Mouse (Mus musculus): ENCODE measurements at regions not wholly inside any gene's neighbourhood (a gene's known extent, or its start where the extent isn't known, plus 50 kb on each side); places are given as distances from the start of the nearest gene placed in this dataset.
"Not testable (repeated sequence)": the region's sequence is repeated elsewhere in the genome, so short reads cannot be mapped to it uniquely, and the experiment has no call there.

GRCm38 (mm10) chr13:52129466-52129865, 283.0 kb downstream of the Gadd45g start:
- Histone ChIP-seq H3K79me2 (ENCODE audit: control insufficient read depth, insufficient read depth) (no peaks in the 10 kb centered on the region), H3K27me3 (ENCODE audit: control insufficient read depth, insufficient read depth, insufficient read length) (no peaks in the 10 kb centered on the region), H3K4me3 (ENCODE audit: insufficient read depth, poor library complexity, severe bottlenecking) (no peak overlapping the region), H3ac (ENCODE audit: control insufficient read depth, insufficient read length, low read depth) (no peak overlapping the region), H3K79me3 (ENCODE audit: low read depth) (no peaks in the 10 kb centered on the region), H3K36me3 (ENCODE audit: control insufficient read depth, insufficient read depth) (no peaks in the 10 kb centered on the region)
- TF ChIP-seq FOSL1 (IDR thresholded peaks at IDR 0.05; ENCODE audit: insufficient read depth, low read length, poor library complexity, severe bottlenecking) (no peak), USF1 (IDR thresholded peaks at IDR 0.05; ENCODE audit: low read depth) (no peak), MYOD1 (IDR thresholded peaks at IDR 0.05; ENCODE audit: control insufficient read depth, insufficient read length, low read depth) (no peak), CEBPB (IDR thresholded peaks at IDR 0.05; ENCODE audit: low read depth) (no peak), CTCF (IDR thresholded peaks at IDR 0.05; ENCODE audit: control insufficient read depth, insufficient read depth, insufficient read length) (no peak), MAX (IDR thresholded peaks at IDR 0.05) (no peak), MYOG (IDR thresholded peaks at IDR 0.05; ENCODE audit: control insufficient read depth, extremely low read depth, insufficient read length) (no peak)

GRCm38 (mm10) chr13:52133202-52133601, 286.7 kb downstream of the Gadd45g start:
- Histone ChIP-seq H3ac (ENCODE audit: control insufficient read depth, insufficient read length, low read depth) (no peak overlapping the region), H3K27me3 (ENCODE audit: control insufficient read depth, insufficient read depth, insufficient read length) (no peaks in the 10 kb centered on the region), H3K79me3 (ENCODE audit: low read depth) (no peaks in the 10 kb centered on the region), H3K36me3 (ENCODE audit: control insufficient read depth, insufficient read depth) (no peaks in the 10 kb centered on the region), H3K79me2 (ENCODE audit: control insufficient read depth, insufficient read depth) (no peaks in the 10 kb centered on the region), H3K4me3 (ENCODE audit: insufficient read depth, poor library complexity, severe bottlenecking) (no peak overlapping the region)
- TF ChIP-seq CTCF (IDR thresholded peaks at IDR 0.05; ENCODE audit: control insufficient read depth, insufficient read depth, insufficient read length): no peak
- TF ChIP-seq MAX (IDR thresholded peaks at IDR 0.05): no peak
- TF ChIP-seq CEBPB (IDR thresholded peaks at IDR 0.05; ENCODE audit: low read depth): no peak
- no peak for TF ChIP-seq MYOG (IDR thresholded peaks at IDR 0.05; ENCODE audit: control insufficient read depth, extremely low read depth, insufficient read length)
- TF ChIP-seq FOSL1 (IDR thresholded peaks at IDR 0.05; ENCODE audit: insufficient read depth, low read length, poor library complexity, severe bottlenecking): no peak
- no peak for TF ChIP-seq USF1 (IDR thresholded peaks at IDR 0.05; ENCODE audit: low read depth)
- TF ChIP-seq MYOD1 (IDR thresholded peaks at IDR 0.05; ENCODE audit: control insufficient read depth, insufficient read length, low read depth): no peak

DNA sequence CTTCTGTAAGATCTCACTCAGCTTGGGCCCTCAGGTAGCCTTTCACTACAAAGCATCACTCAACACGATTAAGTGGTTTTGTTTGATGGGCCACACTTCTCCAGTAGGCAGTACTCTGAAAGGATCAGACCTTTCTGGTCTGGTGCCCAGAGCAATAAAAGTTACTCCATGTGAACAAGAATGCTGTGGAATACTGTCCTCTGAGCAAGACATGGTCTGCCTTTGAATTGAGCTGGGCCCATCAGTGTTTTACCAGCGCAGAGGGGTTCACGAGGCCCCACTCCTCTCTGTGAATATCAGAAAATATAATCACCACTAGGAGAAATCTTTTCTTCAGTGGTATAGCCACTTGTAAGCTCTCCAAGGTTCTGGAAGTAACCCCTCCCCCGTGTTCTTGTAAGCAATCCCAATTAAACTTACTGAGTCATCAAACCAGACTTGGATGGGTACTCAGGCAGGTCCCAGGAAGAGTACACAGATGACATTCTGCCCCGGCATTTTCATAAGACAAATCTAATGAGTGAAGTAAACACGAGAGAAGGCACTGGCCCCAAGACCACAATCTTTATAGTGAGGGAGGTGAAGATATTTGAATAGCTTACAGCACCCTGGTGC, 292.0 kb downstream of the Gadd45g start:
- no peaks in the 10 kb centered on the region for H3K79me3 ChIP-seq (ENCODE audit: low read depth)
- TF ChIP-seq MYOG (IDR thresholded peaks at IDR 0.05; ENCODE audit: control insufficient read depth, extremely low read depth, insufficient read length) (no peak), USF1 (IDR thresholded peaks at IDR 0.05; ENCODE audit: low read depth) (no peak), MYOD1 (IDR thresholded peaks at IDR 0.05; ENCODE audit: control insufficient read depth, insufficient read length, low read depth) (no peak), CEBPB (IDR thresholded peaks at IDR 0.05; ENCODE audit: low read depth) (no peak), FOSL1 (IDR thresholded peaks at IDR 0.05; ENCODE audit: insufficient read depth, low read length, poor library complexity, severe bottlenecking) (no peak), MAX (IDR thresholded peaks at IDR 0.05) (no peak), CTCF (IDR thresholded peaks at IDR 0.05; ENCODE audit: control insufficient read depth, insufficient read depth, insufficient read length) (no peak)
- H3K36me3 ChIP-seq (ENCODE audit: control insufficient read depth, insufficient read depth): no peaks in the 10 kb centered on the region
- H3K79me2 ChIP-seq (ENCODE audit: control insufficient read depth, insufficient read depth): no peaks in the 10 kb centered on the region
- no peak overlapping the region for H3K4me3 ChIP-seq (ENCODE audit: insufficient read depth, poor library complexity, severe bottlenecking)
- no peaks in the 10 kb centered on the region for H3K27me3 ChIP-seq (ENCODE audit: control insufficient read depth, insufficient read depth, insufficient read length)
- H3ac ChIP-seq (ENCODE audit: control insufficient read depth, insufficient read length, low read depth): no peak overlapping the region

DNA sequence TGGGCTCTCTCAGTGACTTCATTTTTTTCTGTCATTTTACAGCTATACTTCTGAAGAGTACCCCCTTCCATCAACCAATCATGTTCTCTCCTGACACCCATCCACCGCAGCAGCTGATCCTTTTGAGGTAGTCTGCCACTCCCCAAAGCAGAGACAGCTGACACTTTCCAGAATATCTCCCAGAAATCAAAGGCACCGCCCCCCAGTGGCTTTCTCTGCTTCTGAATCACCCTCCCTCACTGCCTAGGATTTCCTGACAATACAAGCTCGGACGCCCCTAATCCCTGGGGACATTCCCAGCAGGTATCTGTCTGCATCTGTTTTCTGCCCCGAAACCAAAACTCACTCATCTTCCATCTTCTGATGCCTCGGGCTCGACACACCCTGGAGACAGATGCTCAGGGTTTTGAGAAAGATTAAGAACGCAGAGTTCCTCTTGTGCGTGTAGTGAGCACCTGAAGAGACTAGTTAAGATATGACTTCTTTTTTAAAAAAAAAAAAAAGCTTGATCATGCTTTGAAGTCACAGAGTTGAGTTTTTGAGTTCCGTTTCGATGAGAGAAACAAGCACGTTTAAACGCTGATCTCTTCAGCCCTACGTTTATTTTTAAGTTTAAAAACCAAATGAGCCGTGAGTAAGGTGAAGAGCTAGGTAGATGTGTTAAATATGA, 292.8 kb downstream of the Gadd45g start:
- Histone ChIP-seq H3K79me3 (ENCODE audit: low read depth) (no peaks in the 10 kb centered on the region), H3K36me3 (ENCODE audit: control insufficient read depth, insufficient read depth) (no peaks in the 10 kb centered on the region), H3K4me3 (ENCODE audit: insufficient read depth, poor library complexity, severe bottlenecking) (no peak overlapping the region), H3K27me3 (ENCODE audit: control insufficient read depth, insufficient read depth, insufficient read length) (no peaks in the 10 kb centered on the region), H3K79me2 (ENCODE audit: control insufficient read depth, insufficient read depth) (no peaks in the 10 kb centered on the region), H3ac (ENCODE audit: control insufficient read depth, insufficient read length, low read depth) (no peak overlapping the region)
- TF ChIP-seq MAX (IDR thresholded peaks at IDR 0.05) (no peak), MYOG (IDR thresholded peaks at IDR 0.05; ENCODE audit: control insufficient read depth, extremely low read depth, insufficient read length) (no peak), CEBPB (IDR thresholded peaks at IDR 0.05; ENCODE audit: low read depth) (no peak), MYOD1 (IDR thresholded peaks at IDR 0.05; ENCODE audit: control insufficient read depth, insufficient read length, low read depth) (no peak), USF1 (IDR thresholded peaks at IDR 0.05; ENCODE audit: low read depth) (no peak), FOSL1 (IDR thresholded peaks at IDR 0.05; ENCODE audit: insufficient read depth, low read length, poor library complexity, severe bottlenecking) (no peak), CTCF (IDR thresholded peaks at IDR 0.05; ENCODE audit: control insufficient read depth, insufficient read depth, insufficient read length) (no peak)

DNA sequence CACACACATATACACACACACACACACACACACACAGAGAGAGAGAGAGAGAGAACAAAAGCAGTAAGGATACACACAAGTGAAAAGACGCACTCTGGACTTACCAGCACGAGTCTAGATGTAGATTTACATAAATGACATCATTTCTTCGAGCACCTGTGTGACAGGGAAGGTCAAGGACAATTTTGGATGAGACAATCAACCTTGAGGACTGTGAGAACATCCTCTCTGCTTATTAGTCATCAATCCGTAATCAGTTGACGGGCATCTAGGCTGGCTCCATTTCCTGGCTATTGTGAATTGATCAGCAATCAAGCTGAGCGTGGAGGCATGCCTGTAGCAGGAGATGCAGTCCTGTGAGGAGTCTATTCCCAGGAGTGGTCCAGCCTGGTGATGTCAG, 293.7 kb downstream of the Gadd45g start:
- no peaks in the 10 kb centered on the region for H3K79me2 ChIP-seq (ENCODE audit: control insufficient read depth, insufficient read depth)
- H3K79me3 ChIP-seq (ENCODE audit: low read depth): no peaks in the 10 kb centered on the region
- no peak overlapping the region for H3K4me3 ChIP-seq (ENCODE audit: insufficient read depth, poor library complexity, severe bottlenecking)
- H3K36me3 ChIP-seq (ENCODE audit: control insufficient read depth, insufficient read depth): no peaks in the 10 kb centered on the region
- H3ac ChIP-seq (ENCODE audit: control insufficient read depth, insufficient read length, low read depth): no peak overlapping the region
- no peaks in the 10 kb centered on the region for H3K27me3 ChIP-seq (ENCODE audit: control insufficient read depth, insufficient read depth, insufficient read length)
- TF ChIP-seq MYOD1 (IDR thresholded peaks at IDR 0.05; ENCODE audit: control insufficient read depth, insufficient read length, low read depth) (no peak), CTCF (IDR thresholded peaks at IDR 0.05; ENCODE audit: control insufficient read depth, insufficient read depth, insufficient read length) (no peak), CEBPB (IDR thresholded peaks at IDR 0.05; ENCODE audit: low read depth) (no peak), MAX (IDR thresholded peaks at IDR 0.05) (no peak), FOSL1 (IDR thresholded peaks at IDR 0.05; ENCODE audit: insufficient read depth, low read length, poor library complexity, severe bottlenecking) (no peak), MYOG (IDR thresholded peaks at IDR 0.05; ENCODE audit: control insufficient read depth, extremely low read depth, insufficient read length) (no peak), USF1 (IDR thresholded peaks at IDR 0.05; ENCODE audit: low read depth) (no peak)

DNA sequence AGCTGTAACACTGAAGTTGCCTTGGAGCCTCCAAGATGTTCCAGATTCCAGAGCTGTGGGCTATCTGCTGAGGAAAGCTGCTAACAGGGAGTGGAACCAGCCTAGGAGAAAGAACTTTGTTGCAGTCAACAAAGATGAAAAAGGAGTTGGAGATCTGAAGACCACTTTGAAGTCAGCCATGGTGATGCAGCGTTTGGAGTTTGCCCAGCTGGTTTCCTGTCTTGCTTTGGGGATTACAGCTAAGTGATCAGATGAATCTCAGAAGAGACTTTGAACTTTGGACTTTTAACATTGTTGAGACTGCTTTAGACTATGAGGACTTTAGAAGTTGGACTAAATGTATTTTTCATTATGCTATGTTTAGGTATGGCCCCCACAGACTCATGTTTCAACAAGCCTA, 297.6 kb downstream of the Gadd45g start:
- not testable (repeated sequence) for H3K79me3 ChIP-seq (ENCODE audit: low read depth); H3K4me3 ChIP-seq (ENCODE audit: insufficient read depth, poor library complexity, severe bottlenecking); H3K27me3 ChIP-seq (ENCODE audit: control insufficient read depth, insufficient read depth, insufficient read length); H3K36me3 ChIP-seq (ENCODE audit: control insufficient read depth, insufficient read depth); H3K79me2 ChIP-seq (ENCODE audit: control insufficient read depth, insufficient read depth); H3ac ChIP-seq (ENCODE audit: control insufficient read depth, insufficient read length, low read depth)

Data from C2C12 (cell line).